Mouse (Mus musculus): ENCODE data around the gene Fam117a. TPM values are rescaled to one million over a fixed set of nuclear protein-coding genes. Genes with fewer than 3 reads are reported as not detected.

Gene Fam117a
- total and polyA plus RNA-seq, 3 experiments: 49.9 to 116 TPM; not detected in 1

- no peak overlapping the region for H3K27ac ChIP-seq (ENCODE audit: control insufficient read depth, low read depth, low read length)
- TF ChIP-seq UBTF (IDR thresholded peaks at IDR 0.05; ENCODE audit: borderline replicate concordance, insufficient read depth, low read depth, low read length) (no peak), NRF1 (IDR thresholded peaks at IDR 0.05; ENCODE audit: insufficient read depth, low read depth, low read length, poor library complexity, severe bottlenecking) (no peak), ZMIZ1 (IDR thresholded peaks at IDR 0.05; ENCODE audit: low read depth, low read length) (no peak), EP300 (IDR thresholded peaks at IDR 0.05; ENCODE audit: low read depth in 1 of 2, low read length in 2 of 2) (no peak), MAX (IDR thresholded peaks at IDR 0.05; ENCODE audit: low read length) (no peak), TBP (IDR thresholded peaks at IDR 0.05; ENCODE audit: low read depth, low read length) (no peak), ELF1 (IDR thresholded peaks at IDR 0.05; ENCODE audit: low read depth, low read length) (no peak), E2F4 (IDR thresholded peaks at IDR 0.05; ENCODE audit: borderline replicate concordance, low read depth, low read length) (no peak), CHD1 (IDR thresholded peaks at IDR 0.05; ENCODE audit: low read depth, low read length) (no peak), MEF2A (IDR thresholded peaks at IDR 0.05; ENCODE audit: extremely low read depth, insufficient replicate concordance, low read depth, low read length, poor library complexity, severe bottlenecking) (no peak), MAZ (IDR thresholded peaks at IDR 0.05; ENCODE audit: low read depth, low read length) (no peak), POLR2AphosphoS2 (IDR thresholded peaks at IDR 0.05; ENCODE audit: low read length) (no peak), ZC3H11A (IDR thresholded peaks at IDR 0.05; ENCODE audit: low read depth, low read length) (no peak)
- no peak overlapping the region for H3K4me3 ChIP-seq (ENCODE audit: control insufficient read depth in 1 of 2, insufficient read depth in 1 of 2, low read depth in 2 of 2, low read length in 2 of 2)
- H3K27me3 ChIP-seq (ENCODE audit: control insufficient read depth in 1 of 2, insufficient read depth in 2 of 2, low read length in 2 of 2): no peaks in the 10 kb centered on the region
- 0 out of 4 replicates have a peak, but pooled peaks cover 0 to 3% of the 10 kb centered on the region in 2 experiments for H3K4me1 ChIP-seq (ENCODE audit: control insufficient read depth in 1 of 2, insufficient read depth in 2 of 2, low read length in 2 of 2)
- H3K36me3 ChIP-seq (ENCODE audit: control insufficient read depth in 1 of 2, insufficient read depth in 2 of 2, low read length in 2 of 2): peaks cover 0 to 19% of the 10 kb centered on the region in 2 experiments; a peak in 2 of 4 replicates
- H3K9ac ChIP-seq (ENCODE audit: control insufficient read depth, low read depth, low read length, poor library complexity, severe bottlenecking): no peak overlapping the region
- no peak for DNase-seq (ENCODE audit: low read depth, low spot score)
- H3K79me2 ChIP-seq (ENCODE audit: control insufficient read depth, insufficient read depth, low read length, poor library complexity): no peaks in the 10 kb centered on the region
- no peaks in the 10 kb centered on the region for H3K9me3 ChIP-seq (replicated peaks; ENCODE audit: insufficient read depth, low read length)
Measured at GRCm38 (mm10) chr11:95367011-95367735, 30.4 kb downstream of the Fam117a start.

GRCm38 (mm10) chr11:95368231-95368823, 31.5 kb downstream of the Fam117a start:
- no peak overlapping the region for H3K9ac ChIP-seq (ENCODE audit: control insufficient read depth, low read depth, low read length, poor library complexity, severe bottlenecking)
- no peaks in the 10 kb centered on the region for H3K27me3 ChIP-seq (ENCODE audit: control insufficient read depth in 1 of 2, insufficient read depth in 2 of 2, low read length in 2 of 2)

More at GRCm38 (mm10) chr11:95368231-95368823, 31.5 kb downstream of the Fam117a start:
- Histone ChIP-seq H3K36me3 (ENCODE audit: control insufficient read depth in 1 of 2, insufficient read depth in 2 of 2, low read length in 2 of 2) (peaks cover 0 to 22% of the 10 kb centered on the region in 2 experiments; a peak in 2 of 4 replicates), H3K9me3 (replicated peaks; ENCODE audit: insufficient read depth, low read length) (no peaks in the 10 kb centered on the region), H3K4me1 (ENCODE audit: control insufficient read depth in 1 of 2, insufficient read depth in 2 of 2, low read length in 2 of 2) (0 out of 4 replicates have a peak, but pooled peaks cover 0 to 3% of the 10 kb centered on the region in 2 experiments), H3K4me3 (ENCODE audit: control insufficient read depth in 1 of 2, insufficient read depth in 1 of 2, low read depth in 2 of 2, low read length in 2 of 2) (no peak overlapping the region), H3K79me2 (ENCODE audit: control insufficient read depth, insufficient read depth, low read length, poor library complexity) (no peaks in the 10 kb centered on the region), H3K27ac (ENCODE audit: control insufficient read depth, low read depth, low read length) (no peak overlapping the region)
- DNase-seq (ENCODE audit: low read depth, low spot score): no peak
- TF ChIP-seq USF2 (IDR thresholded peaks at IDR 0.05; ENCODE audit: borderline replicate concordance in 1 of 2, insufficient read depth in 1 of 2, low read depth in 1 of 2, low read length in 2 of 2) (no peak), USF1 (IDR thresholded peaks at IDR 0.05; ENCODE audit: low read depth, low read length) (no peak)
